Mouse (Mus musculus): ENCODE measurements at regions not wholly inside any gene's neighbourhood (a gene's known extent, or its start where the extent isn't known, plus 50 kb on each side); places are given as distances from the start of the nearest gene placed in this dataset.

DNA sequence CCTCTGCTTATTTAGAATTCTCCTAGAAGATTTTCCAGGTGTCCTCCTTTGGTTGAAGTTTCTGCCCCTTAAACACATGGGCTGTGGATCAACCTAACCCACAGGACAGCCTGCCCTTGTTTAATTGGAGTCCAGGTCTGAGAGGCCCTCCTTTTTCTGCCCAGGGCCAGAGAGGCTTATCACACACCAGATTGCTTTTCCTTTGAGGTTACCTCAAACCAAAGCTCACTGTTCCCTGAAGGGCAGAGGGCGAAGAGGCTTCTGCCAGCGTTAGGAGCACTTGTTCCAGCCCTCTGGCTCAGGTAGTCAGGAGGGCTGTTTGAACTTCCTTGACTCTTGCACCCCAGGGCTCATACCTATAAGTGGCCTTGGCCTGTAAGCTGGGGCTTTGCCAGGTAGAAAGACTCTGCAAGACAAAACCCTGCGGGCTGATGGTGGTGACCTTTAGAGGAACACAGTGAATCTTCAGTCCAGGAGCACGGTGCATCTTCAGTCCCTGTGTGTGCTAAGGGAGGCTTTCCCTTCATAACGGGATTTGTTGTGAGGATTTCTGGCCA is 81.1 kb upstream of the Plcl2 start:
- no peak for DNase-seq (ENCODE audit: low spot score in 2 of 2)

DNA sequence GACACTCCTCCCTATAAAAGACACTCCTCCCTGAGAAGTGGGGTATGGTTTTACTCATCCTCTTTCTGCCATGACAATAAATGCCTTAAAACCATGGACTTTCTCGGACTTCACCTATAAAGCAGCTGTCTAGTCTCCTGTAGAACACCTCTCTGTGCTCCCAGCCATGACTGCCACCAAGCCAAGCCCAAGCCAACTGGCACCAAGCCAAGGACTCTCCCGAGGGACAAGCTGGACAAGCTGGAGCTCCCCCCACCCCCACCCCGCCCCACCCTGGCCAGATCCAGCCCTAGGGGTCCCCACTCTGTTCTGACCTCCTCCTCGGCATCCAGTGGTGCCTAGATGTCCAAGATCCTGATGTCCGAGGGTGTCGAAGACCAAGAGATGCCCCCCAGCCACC is 76.6 kb upstream of the Plcl2 start:
- no peak for DNase-seq (ENCODE audit: low spot score in 2 of 2)

DNA sequence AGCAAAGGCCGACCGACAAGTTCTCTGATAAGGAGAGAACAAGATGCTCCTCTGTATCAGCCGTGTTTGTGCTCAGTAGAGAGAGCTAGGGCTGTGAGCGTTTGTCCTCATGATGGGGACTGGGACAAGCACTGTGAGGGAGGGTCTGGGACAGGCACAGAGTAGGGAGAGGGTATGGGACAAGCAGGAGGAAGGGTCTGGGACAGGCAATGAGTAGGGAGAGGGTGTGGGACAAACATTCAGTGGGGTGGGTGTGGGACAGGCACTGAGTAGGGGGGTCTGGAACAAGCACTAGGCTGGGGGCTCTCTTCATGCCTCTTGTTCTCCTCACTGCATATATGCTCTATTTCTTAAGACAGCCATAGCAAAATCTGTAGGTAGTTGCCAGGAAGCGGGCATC is 70.2 kb upstream of the Plcl2 start:
- no peak for DNase-seq (ENCODE audit: low spot score in 2 of 2)

DNA sequence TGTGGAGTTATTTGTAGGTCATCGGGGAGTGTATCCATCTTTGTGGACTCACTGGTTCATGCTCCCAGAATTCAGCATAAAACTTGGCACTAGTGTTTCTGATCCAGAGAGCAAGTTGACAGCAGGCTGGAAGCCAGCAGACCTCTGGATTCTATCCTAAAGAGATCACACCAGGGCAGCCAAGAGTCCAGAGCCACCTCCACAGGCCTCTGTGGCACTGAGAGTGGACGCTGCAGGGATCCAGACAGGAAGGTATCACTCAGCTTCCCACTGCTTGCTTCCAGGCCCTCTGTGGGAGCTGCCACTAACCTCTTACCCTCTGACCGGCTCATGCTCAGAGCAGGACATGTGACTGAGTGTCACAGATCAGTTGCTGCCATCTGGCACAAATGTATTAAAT is 69.8 kb upstream of the Plcl2 start:
- no peak for DNase-seq (ENCODE audit: low spot score in 2 of 2)

DNA sequence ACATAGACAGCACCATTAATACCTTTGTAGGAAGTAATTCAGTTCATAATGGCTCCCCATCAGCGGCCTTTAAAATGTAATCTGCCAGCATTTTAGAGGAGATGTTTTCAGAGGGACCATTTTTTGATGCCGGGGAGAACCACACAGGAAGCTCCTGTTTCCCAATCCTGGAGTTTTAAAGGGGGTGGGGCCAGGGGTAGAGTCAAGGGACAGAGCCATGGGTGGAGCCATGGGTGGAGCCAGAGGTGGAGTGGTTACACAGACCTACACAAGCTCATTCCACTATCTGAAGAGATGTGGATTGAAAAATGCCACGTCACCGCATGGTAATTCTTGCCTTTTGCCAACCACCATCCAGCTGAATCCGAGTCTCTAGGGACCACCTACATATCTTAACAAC is 67.1 kb upstream of the Plcl2 start:
- no peak for DNase-seq (ENCODE audit: low spot score in 2 of 2)

DNA sequence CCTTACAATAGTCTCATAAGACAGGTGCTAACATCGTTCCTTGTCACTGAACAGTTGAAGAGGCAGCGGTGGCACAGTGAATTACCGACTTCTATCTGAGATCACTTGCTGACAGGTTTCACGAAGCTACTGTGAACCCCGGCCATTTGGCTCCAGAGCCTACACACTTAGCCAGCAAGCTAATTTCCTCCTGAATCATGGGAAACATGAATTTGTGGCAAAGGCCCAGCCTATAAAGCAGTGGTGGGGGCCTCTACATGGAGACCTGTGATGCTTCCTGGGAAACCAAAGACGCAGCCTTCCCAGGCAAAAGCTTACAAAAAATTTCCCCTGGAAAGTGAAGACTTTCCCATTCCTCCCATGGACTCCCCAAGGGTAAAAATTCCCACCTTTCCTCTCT is 66.3 kb upstream of the Plcl2 start:
- DNase-seq (ENCODE audit: low spot score in 2 of 2), result no peak

DNA sequence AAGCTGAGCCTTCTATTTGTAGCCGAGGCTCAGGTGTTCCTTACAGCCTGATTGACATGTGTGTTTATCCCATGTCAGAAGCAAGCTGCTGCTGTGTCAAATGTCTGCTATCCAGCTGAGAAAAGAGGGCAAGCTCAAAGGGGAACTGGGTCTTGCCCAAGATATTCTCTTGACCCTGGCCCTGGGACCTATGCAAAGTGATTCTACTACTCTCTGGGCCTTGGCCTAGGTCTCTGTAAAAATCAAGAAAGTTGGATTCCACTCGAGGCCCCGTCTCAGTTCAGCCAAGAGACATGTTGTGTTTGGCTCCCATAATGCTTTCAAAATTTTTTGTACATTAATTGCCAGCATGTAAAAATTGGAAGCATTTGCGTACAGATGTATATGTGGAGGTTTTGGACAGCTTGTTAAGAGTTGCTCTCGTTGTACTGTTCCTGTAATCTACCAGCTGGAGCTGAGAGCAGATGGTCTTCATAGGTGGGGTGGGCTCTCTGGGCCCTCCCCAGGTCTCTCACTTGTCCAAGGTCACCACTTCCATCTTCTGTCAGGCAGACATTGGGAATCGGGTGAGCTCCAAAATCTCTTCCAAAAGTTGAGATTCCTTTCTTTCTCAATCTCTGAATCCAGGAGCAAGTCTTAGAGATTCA is 65.7 kb upstream of the Plcl2 start:
- no peak for DNase-seq (ENCODE audit: low spot score in 2 of 2)

DNA sequence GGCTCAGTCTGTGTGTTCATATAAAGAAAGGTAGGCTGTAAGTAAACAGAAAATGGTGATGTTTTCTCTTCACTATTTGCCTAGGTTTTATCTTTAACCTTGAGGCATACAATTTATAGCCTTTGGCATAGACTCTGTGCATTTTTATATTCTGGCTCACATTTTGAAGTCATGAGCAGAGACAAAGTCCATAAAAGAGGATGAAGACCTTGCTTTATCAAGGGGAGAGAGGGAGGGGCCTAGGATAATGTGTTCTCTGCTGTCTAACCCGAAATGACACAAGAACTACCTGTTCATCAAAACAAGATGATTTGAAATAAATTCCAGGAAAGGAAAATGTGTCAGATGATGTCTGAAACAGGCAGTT is 65.2 kb upstream of the Plcl2 start:
- no peak for DNase-seq (ENCODE audit: low spot score in 2 of 2)

DNA sequence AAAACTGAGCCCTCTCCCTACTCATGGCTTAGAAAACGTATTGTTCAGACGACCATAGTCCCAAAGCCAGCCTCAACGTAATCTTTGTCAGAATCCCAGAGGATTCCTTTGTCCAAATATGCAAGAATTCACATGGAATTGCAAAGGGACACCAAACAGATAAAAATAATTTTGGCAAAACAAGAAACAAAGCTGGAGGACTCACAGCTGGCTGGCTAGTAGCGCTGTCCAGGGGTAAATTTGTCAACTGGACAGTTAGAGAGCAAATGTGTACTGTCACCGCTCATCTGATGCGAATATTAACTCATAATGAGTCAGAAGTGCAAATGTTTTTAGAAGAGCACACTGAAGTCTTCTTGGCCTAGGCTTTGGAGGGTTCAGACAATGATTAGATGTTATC is 60.5 kb upstream of the Plcl2 start:
- DNase-seq (ENCODE audit: low spot score in 2 of 2), result no peak

DNA sequence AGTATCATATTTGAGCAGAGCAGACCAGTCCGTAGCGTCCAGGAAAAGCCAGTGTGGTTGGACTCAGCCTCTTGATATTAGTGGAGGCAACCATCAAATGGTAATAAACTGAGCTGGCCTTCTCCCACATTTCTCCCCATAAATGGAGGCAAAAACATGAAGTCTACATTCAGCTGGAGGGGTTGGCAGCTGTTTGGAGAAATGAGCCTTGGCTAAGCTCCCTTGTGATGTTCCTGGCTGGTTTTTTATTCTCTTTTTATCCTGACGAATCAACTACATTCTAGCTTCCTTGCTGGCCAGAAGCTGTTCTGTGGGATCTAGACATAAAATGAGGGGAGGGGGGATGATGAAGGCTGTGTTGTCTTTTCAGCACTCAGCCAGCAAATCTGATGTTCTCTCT is 57.6 kb upstream of the Plcl2 start:
- DNase-seq (ENCODE audit: low spot score in 2 of 2), result no peak

DNA sequence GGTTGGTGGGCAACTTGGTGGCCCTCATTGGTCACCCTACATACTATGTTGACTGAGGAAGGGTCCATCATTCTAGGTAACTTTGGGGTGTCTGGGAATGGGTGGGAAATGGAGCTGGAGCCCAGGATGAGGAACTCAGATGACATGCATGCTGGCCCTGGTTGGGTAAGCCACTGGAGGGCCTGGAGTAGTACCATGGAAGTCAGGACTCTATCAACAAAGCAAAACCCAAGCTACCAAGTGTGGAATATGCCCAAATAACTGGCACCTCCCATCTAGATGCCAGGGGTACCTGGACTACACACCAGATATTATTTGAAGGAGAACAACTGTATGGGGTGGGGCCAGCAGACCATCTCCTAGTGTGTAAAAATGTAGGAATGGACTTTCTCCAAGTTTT is 55.7 kb upstream of the Plcl2 start:
- DNase-seq (ENCODE audit: low spot score in 2 of 2), result no peak

DNA sequence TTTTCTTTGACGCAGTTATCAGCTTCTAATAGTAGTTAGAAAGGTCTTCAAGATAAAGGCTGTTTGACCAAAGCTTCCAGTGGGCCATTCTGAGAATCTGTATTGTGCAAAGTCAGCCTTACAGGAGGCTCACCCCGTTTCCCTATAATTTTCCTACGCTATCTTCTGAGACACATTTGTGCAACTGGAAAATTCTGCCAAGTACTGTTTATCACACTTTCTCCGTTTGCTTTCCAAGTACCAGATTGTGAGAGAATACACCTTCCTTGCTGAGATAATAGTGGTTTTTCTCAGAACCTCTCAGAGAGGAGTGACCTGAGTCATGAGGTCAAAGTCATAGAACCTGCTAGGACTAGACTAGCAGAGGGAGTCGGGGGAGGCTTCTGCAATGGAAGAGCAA is 55.2 kb upstream of the Plcl2 start:
- no peak for DNase-seq (ENCODE audit: low spot score in 2 of 2)

DNA sequence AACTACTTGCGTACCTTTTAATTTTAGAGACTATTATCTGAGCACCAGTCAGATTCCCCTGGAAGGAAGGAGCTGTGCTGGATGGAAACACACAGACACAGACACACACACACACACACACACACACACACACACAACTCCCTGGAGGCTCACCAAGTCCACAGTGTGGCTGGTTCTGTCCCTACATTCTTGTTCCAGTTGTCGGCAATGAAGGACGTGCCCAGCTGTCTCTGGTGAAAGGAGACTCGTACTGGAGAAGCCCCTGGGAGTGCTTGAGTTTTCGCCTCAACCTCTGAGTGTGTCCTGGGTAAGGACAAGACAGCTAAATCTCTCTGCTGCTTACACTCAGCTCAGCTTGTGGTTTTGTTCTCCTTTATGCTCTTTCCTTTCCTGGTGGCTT is 54.3 kb upstream of the Plcl2 start:
- DNase-seq (ENCODE audit: low spot score in 2 of 2), result no peak

DNA sequence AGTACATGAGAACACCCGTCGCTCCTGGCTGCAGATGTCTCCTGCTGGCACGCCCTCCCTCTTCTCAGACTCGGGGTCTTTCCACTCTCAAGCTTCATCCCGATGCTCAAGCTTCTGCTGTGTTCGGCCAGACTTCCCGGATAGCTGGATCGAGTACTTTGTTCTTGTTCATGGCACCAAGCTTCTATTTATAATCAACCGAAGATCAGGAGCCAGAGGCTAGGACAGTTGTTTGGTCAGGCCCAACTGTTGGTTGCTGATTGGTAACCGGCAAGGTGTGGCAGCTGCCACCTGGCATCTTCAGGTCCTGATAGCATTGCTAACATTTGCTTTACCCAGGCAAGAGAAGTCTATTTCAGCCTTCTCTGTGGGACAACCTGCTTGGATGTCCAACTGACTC is 53.5 kb upstream of the Plcl2 start:
- DNase-seq (ENCODE audit: low spot score in 2 of 2), result no peak

DNA sequence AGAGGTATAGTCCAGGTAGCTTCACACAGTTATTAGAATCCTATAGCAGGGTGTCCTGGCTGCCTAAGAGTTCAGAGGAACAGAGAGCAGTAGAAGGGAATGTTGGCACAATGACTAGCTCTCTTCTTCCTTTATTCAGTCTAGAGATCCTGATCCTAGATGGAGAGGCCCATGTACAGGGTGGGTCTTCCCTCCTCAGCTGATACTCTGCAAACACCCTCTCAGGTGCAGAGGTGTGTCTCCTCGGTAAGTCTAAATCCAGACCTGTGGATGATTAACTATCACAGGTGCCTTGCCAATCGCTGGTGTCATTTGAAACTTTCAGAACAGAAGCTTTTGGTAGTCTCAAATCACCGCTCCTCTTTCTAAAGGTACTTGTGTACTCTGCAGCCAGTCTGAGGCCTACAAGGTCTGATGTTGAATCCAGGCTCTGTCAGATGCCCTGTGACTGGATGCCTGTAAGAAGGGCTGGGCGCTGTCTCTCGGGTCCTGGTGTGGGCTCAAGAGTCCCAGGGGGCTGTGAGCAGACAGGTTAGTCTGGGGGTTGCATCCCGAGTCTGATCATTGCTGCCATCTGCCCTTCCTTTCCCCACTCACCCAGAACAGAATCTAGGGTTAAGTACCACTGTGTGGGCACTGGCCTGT is 52.0 kb upstream of the Plcl2 start:
- DNase-seq (ENCODE audit: low spot score in 2 of 2), result no peak

DNA sequence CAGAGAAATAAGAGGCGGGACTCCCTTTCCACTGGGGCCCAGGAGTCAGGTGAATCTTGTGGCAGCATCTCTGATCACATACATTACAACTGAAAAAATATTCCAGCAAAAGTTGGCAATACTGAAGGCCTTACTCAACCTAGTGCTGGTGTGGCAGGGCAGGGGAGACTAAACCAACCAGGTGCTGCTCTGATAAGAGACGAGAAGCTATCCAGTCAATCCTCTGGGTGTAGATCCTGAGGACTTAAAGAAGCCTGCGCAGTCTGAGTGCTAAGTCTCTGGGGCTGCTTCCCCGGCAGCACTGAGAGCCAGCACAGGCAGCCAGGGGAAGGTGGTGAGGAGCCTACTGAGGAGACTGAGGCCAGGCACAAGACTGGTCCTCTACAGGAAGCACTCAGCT is 51.0 kb upstream of the Plcl2 start:
- DNase-seq (ENCODE audit: low spot score in 2 of 2), result no peak
